Mouse (Mus musculus) heart, adult 2 months (tissue): ENCODE measurements around the gene Xrcc5.

ENCODE experiments used
- CTCF ChIP-seq: fragments of 200-600 bp; IDR thresholded peaks from 2 replicates; pipeline ENCODE4 v1.8.1; 2022; ENCODE audit warnings: antibody characterized with exemption, mild to moderate bottlenecking, moderate library complexity
- EP300 ChIP-seq: fragments of 200-500 bp; IDR thresholded peaks from 2 replicates; pipeline ENCODE4 v1.6.1; 2011; ENCODE audit warnings: low read depth, low read length, control low read depth; ENCODE audit not compliant: insufficient read depth
- POLR2A ChIP-seq: fragments of 200-500 bp; IDR thresholded peaks from 2 replicates; pipeline ENCODE4 v1.6.1; 2011; ENCODE audit warnings: mild to moderate bottlenecking, low read depth, low read length, control low read depth; ENCODE audit not compliant: insufficient read depth

GRCm38 (mm10) chr1:72313399-72314039 is 6.3 kb downstream of the Xrcc5 start:
- TF ChIP-seq POLR2A, result no peak
- TF ChIP-seq CTCF, result peak; percentile 87
- TF ChIP-seq EP300, result no peak
